Mouse (Mus musculus) megakaryocyte, embryonic 14.5 days (primary cell): ENCODE results near the gene Atp11c.

Source experiments
- FLI1 ChIP-seq: IDR thresholded peaks from 2 replicates; pipeline ENCODE4 v1.6.1; 2012; ENCODE audit warnings: low read length, inconsistent platforms, mixed read lengths
- GATA1 ChIP-seq: IDR thresholded peaks from 3 replicates; pipeline ENCODE4 v1.6.1; 2012; ENCODE audit warnings: mixed read lengths, low read length, inconsistent platforms, borderline replicate concordance

GRCm38 (mm10) chrX:60497750-60498149 is 94.7 kb downstream of the Atp11c start:
- TF ChIP-seq GATA1 (no peak), FLI1 (no peak)
